Mouse (Mus musculus) kidney, adult 9 months (tissue): ENCODE measurements at regions not wholly inside any gene's neighbourhood (a gene's known extent, or its start where the extent isn't known, plus 50 kb on each side); places are given as distances from the start of the nearest gene placed in this dataset.
A peak's percentile ranks its signal among the peaks of the same experiment; 100 is the strongest.

Experiments
- DNase-seq: peaks from one replicate; pipeline ENCODE4 v3.0.0; 2022

DNA sequence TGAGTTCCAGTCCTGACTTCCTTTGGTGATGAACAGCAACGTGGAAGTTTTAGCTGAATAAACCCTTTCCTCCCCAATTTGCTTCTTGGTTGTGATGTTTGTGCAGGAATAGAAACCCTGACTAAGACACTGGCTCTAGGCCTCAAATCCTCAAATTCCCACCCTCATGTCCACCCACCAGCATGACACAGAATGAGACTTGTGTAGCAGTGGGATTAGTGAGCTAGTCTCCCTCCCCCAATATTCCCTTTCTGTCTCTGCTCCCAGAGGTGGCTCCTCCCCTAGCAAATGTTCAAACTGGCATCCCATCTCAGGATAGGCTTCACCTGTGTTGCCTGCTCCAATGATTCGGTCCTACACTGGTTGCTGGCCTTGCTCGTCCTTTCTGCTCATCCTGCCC is 94.1 kb upstream of the Myocd start:
- no peak for DNase-seq

DNA sequence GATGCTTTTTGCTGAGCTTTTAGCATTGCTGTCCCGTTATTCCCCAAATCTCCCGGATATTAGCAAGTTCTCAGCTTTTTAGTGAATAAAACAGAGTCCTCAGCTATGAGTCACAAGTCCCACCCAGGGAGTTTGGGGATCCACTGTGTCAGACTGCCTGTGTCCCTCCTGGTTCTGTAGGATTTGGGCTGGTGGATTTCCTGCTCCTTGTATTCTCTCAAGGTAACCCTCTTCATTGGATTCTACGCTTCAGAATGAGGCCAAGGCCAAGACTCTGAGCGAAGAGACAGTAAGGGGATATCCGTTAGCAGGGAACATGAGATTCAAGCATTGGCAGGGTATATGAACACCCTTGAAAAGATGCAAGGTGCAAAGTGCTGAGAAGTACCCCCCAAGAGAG is 90.9 kb upstream of the Myocd start:
- DNase-seq = no peak

DNA sequence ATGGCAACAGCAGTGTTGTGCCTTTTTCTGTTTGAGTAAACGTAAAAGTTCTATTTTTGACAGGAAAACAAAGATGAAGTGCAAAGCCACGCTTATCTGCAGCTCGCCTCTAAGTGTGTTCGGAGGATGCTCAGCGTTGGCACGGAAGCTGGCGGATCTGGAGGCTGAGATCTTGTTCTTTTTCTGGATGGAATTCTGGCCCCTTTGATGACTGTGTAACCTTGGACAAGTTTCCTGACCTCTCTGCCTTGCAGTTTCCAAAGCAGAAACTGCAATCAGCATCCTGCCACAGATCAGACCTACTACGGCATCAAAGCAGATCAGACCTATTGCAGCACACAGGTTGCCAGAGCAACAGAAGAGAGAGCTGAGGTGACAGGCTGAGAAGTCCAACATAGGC is 89.1 kb upstream of the Myocd start:
- DNase-seq = no peak

DNA sequence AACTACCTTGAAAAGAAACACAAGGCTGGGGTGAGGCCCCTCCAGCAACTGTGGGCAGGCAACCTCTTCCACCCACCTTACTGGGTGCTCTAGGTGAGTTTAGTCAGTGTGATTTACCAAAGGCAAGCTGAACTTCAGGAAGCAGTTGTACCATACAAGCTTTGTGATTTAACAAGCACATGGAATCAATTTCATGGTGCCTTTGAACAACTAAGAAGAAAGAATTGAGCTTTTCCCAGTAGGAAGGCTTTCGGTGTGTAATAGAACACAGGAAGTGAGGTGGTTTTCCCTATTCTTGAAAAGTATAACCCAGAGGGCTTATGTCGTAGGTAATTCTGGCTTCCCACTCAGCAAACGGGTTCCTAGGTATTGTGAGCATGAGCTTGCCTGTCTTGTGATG is 82.7 kb upstream of the Myocd start:
- no peak for DNase-seq

DNA sequence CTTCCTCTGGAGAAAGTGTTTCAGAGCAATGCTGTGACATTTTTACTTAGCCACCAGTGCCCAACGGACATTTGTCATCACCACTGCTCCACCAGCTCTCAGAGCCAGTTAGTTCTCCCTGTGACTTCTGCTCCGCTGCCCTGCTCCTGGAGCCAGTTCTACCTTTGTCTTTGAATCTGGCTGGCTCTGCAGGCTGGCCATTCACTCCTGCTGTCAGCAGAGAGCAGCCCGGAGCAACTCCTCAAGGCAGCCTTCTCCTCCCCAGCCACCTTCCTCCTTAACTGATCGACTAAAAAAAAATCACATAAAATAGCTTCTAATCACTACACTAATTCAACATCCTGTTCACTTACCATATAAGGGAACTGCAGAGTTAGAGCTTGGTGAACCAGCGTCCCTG is 79.2 kb upstream of the Myocd start:
- no peak for DNase-seq

DNA sequence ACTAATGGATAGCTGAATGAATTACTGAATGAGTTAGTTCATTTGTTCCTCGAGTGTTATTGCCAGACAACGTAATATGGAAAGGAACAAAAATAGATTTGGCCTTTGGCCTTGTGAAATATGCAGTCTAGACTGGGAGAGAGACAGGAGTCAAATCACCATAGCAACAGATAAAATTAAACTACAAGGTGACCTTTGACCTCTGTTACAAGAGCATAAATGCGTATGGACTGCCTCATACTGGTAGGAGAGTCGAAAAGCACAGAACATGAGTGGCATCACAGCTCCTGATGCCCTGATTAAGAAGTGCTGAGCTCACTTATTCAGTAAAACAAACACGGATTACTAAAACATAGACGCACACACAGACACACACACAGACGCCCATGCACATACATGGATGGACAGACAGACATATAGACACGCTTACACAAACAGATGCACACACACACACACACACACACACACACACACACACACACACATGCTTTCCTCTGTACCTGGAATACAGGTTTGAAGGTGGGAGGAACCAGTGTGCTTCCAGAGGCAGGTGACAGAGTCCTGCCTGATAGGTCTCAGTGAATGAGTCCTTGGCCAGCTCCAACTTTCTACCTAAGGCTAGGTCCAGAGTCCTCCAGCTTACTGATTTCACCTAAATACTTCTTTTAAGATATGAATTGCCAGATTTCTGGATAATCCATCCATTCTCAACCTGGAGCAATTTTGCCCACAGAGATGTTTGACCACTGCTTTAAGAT is 72.1 kb upstream of the Myocd start:
- peak; percentile 22 for DNase-seq

DNA sequence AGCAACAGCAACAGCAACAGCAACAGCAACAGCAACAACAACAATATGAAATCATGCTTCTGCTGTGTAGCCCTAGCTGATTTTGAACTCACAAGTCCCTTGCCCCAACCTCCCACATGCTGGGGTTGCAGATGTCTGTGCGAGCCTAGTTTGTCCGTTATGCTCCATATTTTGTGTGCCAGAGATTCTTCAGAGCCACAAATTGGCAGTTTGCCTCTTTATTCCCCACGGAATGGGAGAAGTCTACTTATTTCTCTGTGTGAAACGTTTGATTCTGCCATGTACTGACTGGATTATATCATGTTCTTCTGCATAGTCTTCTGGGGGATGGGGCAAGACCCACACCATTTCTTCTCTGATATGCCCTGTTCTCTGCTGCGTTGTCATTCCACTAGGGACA is 64.5 kb upstream of the Myocd start:
- DNase-seq = no peak

DNA sequence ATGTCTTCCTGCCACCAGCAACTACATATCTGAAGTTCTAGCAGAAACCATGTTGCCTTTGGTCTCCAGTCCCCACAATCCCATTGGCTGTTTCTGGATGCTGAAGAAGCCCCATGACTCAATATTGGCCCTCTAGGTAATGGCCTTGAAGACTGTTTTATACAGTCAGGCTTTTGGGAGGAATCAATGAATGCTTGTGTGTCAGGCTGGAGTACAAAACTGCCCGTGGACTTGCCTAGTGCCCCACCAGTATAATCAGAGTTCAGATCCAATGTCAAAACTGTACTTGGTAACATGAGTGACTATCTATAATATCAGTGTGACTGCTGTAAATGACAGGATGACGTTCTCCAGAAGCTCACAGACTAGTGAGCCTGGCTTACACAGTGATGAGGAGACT is 63.3 kb upstream of the Myocd start:
- DNase-seq = no peak

DNA sequence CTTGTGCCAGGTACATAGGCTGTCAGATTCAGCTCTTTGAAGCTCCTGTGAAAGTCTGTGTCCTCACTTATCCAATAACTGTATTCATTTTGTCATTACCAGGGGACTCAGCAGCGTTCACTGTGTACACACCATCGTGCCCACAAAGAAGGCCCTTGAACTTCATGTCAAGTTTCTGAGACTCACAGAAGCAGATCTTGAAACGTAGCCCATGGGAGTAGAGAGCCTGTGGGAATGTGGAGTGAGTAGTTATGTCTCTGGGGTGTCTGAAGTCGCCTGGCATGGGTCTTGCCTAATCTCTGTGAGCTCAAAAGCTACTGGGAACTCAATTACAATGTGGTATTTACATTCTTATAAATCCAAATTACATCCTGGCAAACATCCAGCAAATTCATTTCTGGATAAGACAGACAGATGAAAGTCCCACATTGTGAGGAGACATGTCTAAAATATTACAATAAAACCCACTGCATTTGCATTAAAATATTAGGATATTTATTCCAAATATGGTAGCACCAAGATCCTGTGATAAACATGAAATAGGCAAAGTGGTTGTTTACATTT is 53.2 kb upstream of the Myocd start:
- DNase-seq = no peak
